Comparison of ENCODE assay signal across 26 mouse cellular contexts in genomic region chr16:4835191-4835590, GRCm38 (mm10). TPM values are rescaled to one million over a fixed set of nuclear protein-coding genes. Genes with fewer than 3 reads are reported as not detected.
DNase-seq lines count a peak whose midpoint lies in the region; ATAC-seq lines count a peak whose summit lies in the region.
"Had no signal": no experiment of that assay in that cellular context is flagged by ENCODE, and none has a peak within 500 bp of the region (broad histone marks: within the 10 kb centered on the region; RNA-seq: fewer than 3 reads in every experiment).

Gene 4930562C15Rik (plus strand): TSS chr16:4835416.

- no peak within 1 kb of the TSS for H3K4me3 ChIP-seq in lung, embryonic 15.5 days
- H3K4me3 ChIP-seq: embryonic facial prominence, embryonic 10.5 days; forebrain, embryonic 10.5 days; heart, embryonic 12.5 days; liver, embryonic 13.5 days; stomach, embryonic 15.5 days had no signal

- H3K27me3 ChIP-seq in lung, embryonic 15.5 days = no peaks in the 10 kb centered on the region
- H3K27me3 ChIP-seq: CH12.LX; heart, embryonic 12.5 days; liver, embryonic 13.5 days; Patski; stomach, embryonic 15.5 days had no signal

- ATAC-seq in lung, embryonic 15.5 days (ENCODE audit: borderline replicate concordance, extremely low read depth, low FRiP score, low TSS enrichment) = peak; percentile 46
- ATAC-seq: forebrain, embryonic 16.5 days; Patski had no signal

- H3K4me1 ChIP-seq in lung, embryonic 15.5 days = 0 out of 2 replicates have a peak, but pooled peaks cover 8% of the 10 kb centered on the region
- H3K4me1 ChIP-seq: embryonic facial prominence, embryonic 10.5 days; forebrain, embryonic 10.5 days; heart, embryonic 12.5 days; stomach, embryonic 15.5 days had no signal

- no peak within 1 kb of the TSS for H3K4me2 ChIP-seq in lung, embryonic 15.5 days
- H3K4me2 ChIP-seq: heart, embryonic 12.5 days; liver, embryonic 13.5 days; stomach, embryonic 15.5 days had no signal

- DNase-seq in kidney, adult 8-10 months = peak; percentile 22 to 37
- no peak for DNase-seq in kidney, postnatal 14 days
- peak; percentile 74 to 83 for DNase-seq in lung, adult 18-20 months
- peak; percentile 68 for DNase-seq in lung, postnatal 36 days
- no peak for DNase-seq in spleen, postnatal 36 days (ENCODE audit: low spot score in 2 of 2)
- no peak for DNase-seq in thymus, postnatal 10 days (ENCODE audit: low spot score in 2 of 2)
- DNase-seq: B cell, adult 2 months; cerebellum, adult 11 months; cerebellum, adult 9-11 months; gastrocnemius, postnatal 10 days; heart, postnatal 10 days; liver, embryonic 13.5 days; right cerebral cortex, postnatal 4 days; thymus, postnatal 14 days had no signal

- no peaks in the 10 kb centered on the region for H3K36me3 ChIP-seq in lung, embryonic 15.5 days
- H3K36me3 ChIP-seq: embryonic facial prominence, embryonic 10.5 days; forebrain, embryonic 10.5 days; G1E; heart, embryonic 12.5 days; liver, embryonic 13.5 days; stomach, embryonic 15.5 days had no signal

- 70% methylated on average over 3 of the region's 3 CpGs for WGBS in lung, embryonic 15.5 days

- no peak within 1 kb of the TSS for H3K9ac ChIP-seq in lung, embryonic 15.5 days
- H3K9ac ChIP-seq: heart, embryonic 12.5 days; liver, embryonic 13.5 days; stomach, embryonic 15.5 days had no signal

- no peaks in the 10 kb centered on the region for H3K9me3 ChIP-seq in lung, embryonic 15.5 days
- H3K9me3 ChIP-seq: embryonic facial prominence, embryonic 10.5 days; forebrain, embryonic 10.5 days; G1E; heart, embryonic 12.5 days; liver, embryonic 13.5 days; stomach, embryonic 15.5 days had no signal

- H3K27ac ChIP-seq in lung, embryonic 15.5 days = peak within 1 kb of the TSS; percentile 5; the same call in 1 of the 2 replicates
- H3K27ac ChIP-seq: embryonic facial prominence, embryonic 10.5 days; forebrain, embryonic 10.5 days; kidney, postnatal 0 days; liver, embryonic 13.5 days; macrophage; stomach, embryonic 15.5 days had no signal

RNA-seq across cellular contexts. Expression of gene 4930562C15Rik, which starts in this region (rescaled TPM):
- 0.57 and 0.69 TPM in 2 replicates for polyA plus RNA-seq in lung, embryonic 15.5 days (2015; fragmentation: Nextera tagmentation; extraction: Ambion mirVana)
- polyA plus RNA-seq: cortical plate, adult 2 months; G1E; liver, embryonic 13.5 days had no signal

Comparison
In these comparisons a context has a peak if more than half of its experiments do, and no peak if none do; other contexts are left out.
1. DNase-seq: peak in kidney, adult 8-10 months (2 of 2), lung, adult 18-20 months (2 of 2) and lung, postnatal 36 days (single experiment); none in kidney, postnatal 14 days (single experiment), spleen, postnatal 36 days (0 of 2) and thymus, postnatal 10 days (0 of 2).
2. Peak in ATAC-seq and H3K27ac ChIP-seq in lung, embryonic 15.5 days; RNA of the gene not detected or under 1 TPM.